Mouse (Mus musculus) intestine, embryonic 14.5 days (tissue): ENCODE measurements around the gene Slit3. TPM values are rescaled to one million over a fixed set of nuclear protein-coding genes. Genes with fewer than 3 reads are reported as not detected.

Source experiments
- ATAC-seq: fragments of 200-750 bp; cut with Nextera tagmentation; replicated peaks from 2 replicates; pipeline ENCODE4 v1.8.0; 2017; ENCODE audit warnings: low read depth, moderate number of reproducible peaks, moderate TSS enrichment, moderate library complexity; ENCODE audit not compliant: low FRiP score, low TSS enrichment
- DNase-seq: peaks from one replicate; pipeline ENCODE4 v3.0.0-alpha.2; 2018; ENCODE audit warnings: low spot score
- H3K27ac ChIP-seq: fragments of 300-500 bp; sonication (generic); 2 replicates; pipeline ENCODE4 v1.5.1; 2014; ENCODE audit warnings: low read depth, mild to moderate bottlenecking, control low read depth
- H3K27me3 ChIP-seq: fragments of 300-500 bp; sonication (generic); replicated peaks from 2 replicates; pipeline ENCODE4 v1.6.1; 2014; ENCODE audit warnings: low read length, control low read depth; ENCODE audit not compliant: control insufficient read depth, insufficient read depth
- H3K36me3 ChIP-seq: fragments of 300-500 bp; sonication (generic); 2 replicates; pipeline ENCODE4 v1.6.1; 2014; ENCODE audit warnings: low read length, control low read depth; ENCODE audit not compliant: control insufficient read depth, insufficient read depth
- H3K4me1 ChIP-seq: fragments of 300-500 bp; sonication (generic); replicated peaks from 2 replicates; pipeline ENCODE4 v1.6.1; 2014; ENCODE audit warnings: low read length, control low read depth, mixed read lengths; ENCODE audit not compliant: control insufficient read depth, insufficient read depth
- H3K4me2 ChIP-seq: fragments of 300-500 bp; sonication (generic); 2 replicates; pipeline ENCODE4 v1.6.1; 2014; ENCODE audit warnings: low read length
- H3K4me3 ChIP-seq: fragments of 300-500 bp; sonication (generic); 2 replicates; pipeline ENCODE4 v1.5.1; 2014; ENCODE audit warnings: low read depth, low read length, control low read depth, mixed read lengths
- H3K9ac ChIP-seq: fragments of 300-500 bp; sonication (generic); 2 replicates; pipeline ENCODE4 v1.6.1; 2014; ENCODE audit warnings: mild to moderate bottlenecking, low read length
- H3K9me3 ChIP-seq: fragments of 300-500 bp; sonication (generic); 2 replicates; pipeline ENCODE4 v1.6.1; 2016; ENCODE audit warnings: low read length, control low read depth; ENCODE audit not compliant: control insufficient read depth
- WGBS: fragments of 180-500 bp; shearing (Covaris S2); extraction: QIAGEN DNeasy Blood & Tissue Kit; methylation state at CpG from one replicate; pipeline ENCODE4 v1.1.7; 2014; 5-methylcytosine and 5-hydroxymethylcytosine counted together
- polyA plus RNA-seq: library from polyadenylated mRNA; unstranded; fragments of >200 nt; fragmentation: Nextera tagmentation; extraction: Ambion mirVana; gene quantifications from 2 replicates; pipeline ENCODE4 v1.2.1, GENCODE M21; 2014

Slit3 gene
- polyA plus RNA-seq, 1 experiment from 2014 or later = 27.6 TPM

- Histone ChIP-seq H3K27ac (no peak overlapping the region), H3K4me3 (no peak overlapping the region), H3K9me3 (no peaks in the 10 kb centered on the region), H3K36me3 (no peaks in the 10 kb centered on the region), H3K9ac (no peak overlapping the region), H3K4me2 (no peak overlapping the region), H3K4me1 (peaks cover 12% of the 10 kb centered on the region), H3K27me3 (no peaks in the 10 kb centered on the region)
- DNase-seq (no peak), ATAC-seq (no peak)
- WGBS = 65% methylated on average over 12 of the region's 12 CpGs
Measured at GRCm38 (mm10) chr11:35318433-35319020, 197.5 kb downstream of the Slit3 start.

GRCm38 (mm10) chr11:35320518-35320917, 199.5 kb downstream of the Slit3 start:
- Histone ChIP-seq H3K4me3 (no peak overlapping the region), H3K4me1 (peaks cover 3% of the 10 kb centered on the region), H3K4me2 (no peak overlapping the region), H3K36me3 (no peaks in the 10 kb centered on the region), H3K27me3 (no peaks in the 10 kb centered on the region), H3K9ac (no peak overlapping the region), H3K27ac (no peak overlapping the region), H3K9me3 (no peaks in the 10 kb centered on the region)
- DNase-seq (no peak), ATAC-seq (no peak)
- WGBS = 91% methylated on average over 3 of the region's 3 CpGs

GRCm38 (mm10) chr11:35324397-35324796, 203.4 kb downstream of the Slit3 start:
- no peak overlapping the region for H3K4me2 ChIP-seq
- WGBS = 50% methylated on average over 5 of the region's 5 CpGs
- no peak overlapping the region for H3K9ac ChIP-seq
- no peaks in the 10 kb centered on the region for H3K4me1 ChIP-seq
- H3K27ac ChIP-seq = no peak overlapping the region
- DNase-seq = no peak
- H3K9me3 ChIP-seq = no peaks in the 10 kb centered on the region
- ATAC-seq = no peak
- H3K4me3 ChIP-seq = no peak overlapping the region
- no peaks in the 10 kb centered on the region for H3K27me3 ChIP-seq
- H3K36me3 ChIP-seq = no peaks in the 10 kb centered on the region

- H3K27ac ChIP-seq = no peak overlapping the region
- no peak overlapping the region for H3K4me3 ChIP-seq
- H3K4me1 ChIP-seq = no peaks in the 10 kb centered on the region
- no peaks in the 10 kb centered on the region for H3K36me3 ChIP-seq
- no peak for ATAC-seq
- 42% methylated on average over 10 of the region's 10 CpGs for WGBS
- no peaks in the 10 kb centered on the region for H3K9me3 ChIP-seq
- no peaks in the 10 kb centered on the region for H3K27me3 ChIP-seq
- no peak for DNase-seq
- H3K4me2 ChIP-seq = no peak overlapping the region
- no peak overlapping the region for H3K9ac ChIP-seq
Measured at GRCm38 (mm10) chr11:35325131-35325995, 204.3 kb downstream of the Slit3 start.

GRCm38 (mm10) chr11:35326346-35326745, 205.3 kb downstream of the Slit3 start:
- DNase-seq (no peak), ATAC-seq (no peak)
- no peak overlapping the region for H3K4me2 ChIP-seq
- H3K27ac ChIP-seq = no peak overlapping the region
- WGBS = 28% methylated on average over 3 of the region's 3 CpGs
- H3K4me1 ChIP-seq = no peaks in the 10 kb centered on the region
- H3K27me3 ChIP-seq = no peaks in the 10 kb centered on the region
- H3K9me3 ChIP-seq = no peaks in the 10 kb centered on the region
- H3K4me3 ChIP-seq = no peak overlapping the region
- no peaks in the 10 kb centered on the region for H3K36me3 ChIP-seq
- H3K9ac ChIP-seq = no peak overlapping the region

GRCm38 (mm10) chr11:35327899-35328298, 206.9 kb downstream of the Slit3 start:
- Histone ChIP-seq H3K4me3 (no peak overlapping the region), H3K27me3 (no peaks in the 10 kb centered on the region), H3K36me3 (no peaks in the 10 kb centered on the region), H3K9me3 (no peaks in the 10 kb centered on the region), H3K4me1 (0 out of 2 replicates have a peak, but pooled peaks cover 6% of the 10 kb centered on the region), H3K27ac (no peak overlapping the region), H3K4me2 (no peak overlapping the region), H3K9ac (no peak overlapping the region)
- DNase-seq = no peak
- 91% methylated on average over 1 of the region's 1 CpGs for WGBS
- no peak for ATAC-seq

- no peaks in the 10 kb centered on the region for H3K27me3 ChIP-seq
- H3K4me1 ChIP-seq = 0 out of 2 replicates have a peak, but pooled peaks cover 8% of the 10 kb centered on the region
- H3K27ac ChIP-seq = no peak overlapping the region
- no peak overlapping the region for H3K9ac ChIP-seq
- ATAC-seq = no peak
- H3K4me3 ChIP-seq = no peak overlapping the region
- H3K9me3 ChIP-seq = no peaks in the 10 kb centered on the region
- WGBS = 66% methylated on average over 3 of the region's 3 CpGs
- no peak for DNase-seq
- H3K36me3 ChIP-seq = no peaks in the 10 kb centered on the region
- H3K4me2 ChIP-seq = no peak overlapping the region
Measured at GRCm38 (mm10) chr11:35331476-35331875, 210.5 kb downstream of the Slit3 start.

GRCm38 (mm10) chr11:35336558-35336957, 215.5 kb downstream of the Slit3 start:
- Histone ChIP-seq H3K4me3 (no peak overlapping the region), H3K4me2 (no peak overlapping the region), H3K27ac (no peak overlapping the region), H3K4me1 (0 out of 2 replicates have a peak, but pooled peaks cover 8% of the 10 kb centered on the region), H3K36me3 (no peaks in the 10 kb centered on the region), H3K9me3 (no peaks in the 10 kb centered on the region), H3K27me3 (no peaks in the 10 kb centered on the region), H3K9ac (no peak overlapping the region)
- DNase-seq (no peak), ATAC-seq (no peak)
- WGBS = 79% methylated on average over 8 of the region's 8 CpGs
